ENCODE assay signal across 18 mouse cellular contexts in the genomic region with DNA sequence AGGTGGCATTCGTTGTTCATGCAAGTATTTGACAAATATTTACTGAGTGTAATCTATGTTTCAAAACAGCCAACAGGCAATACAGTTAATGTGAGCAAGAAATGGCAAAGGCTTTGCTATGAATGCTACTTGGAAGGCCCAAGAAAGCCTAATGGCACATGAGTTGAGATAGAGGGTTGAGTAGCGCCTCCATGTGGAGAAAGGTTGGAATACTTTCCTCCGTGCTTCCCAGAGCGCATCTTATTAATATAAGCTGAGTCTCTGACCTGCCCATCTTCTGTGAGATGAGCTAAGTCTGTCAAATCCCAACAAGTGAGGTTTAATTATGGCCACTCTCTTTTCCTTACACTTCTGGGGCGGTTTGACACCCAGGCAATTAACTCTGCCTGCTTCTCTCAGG.
A peak's percentile ranks its signal among the peaks of the same experiment; 100 is the strongest.
DNase-seq lines count a peak whose midpoint lies in the region; ATAC-seq and TF ChIP-seq lines count a peak whose summit lies in the region.
"Had no signal": no experiment of that assay in that cellular context is flagged by ENCODE, and none has a peak within 500 bp of the region (broad histone marks: within the 10 kb centered on the region; RNA-seq: fewer than 3 reads in every experiment).

No protein-coding gene starts in this region.

- no peak overlapping the region for H3K9ac ChIP-seq in hindbrain, embryonic 13.5 days
- H3K9ac ChIP-seq in midbrain, embryonic 16.5 days (ENCODE audit: low read depth, low read length), result no peak overlapping the region
- H3K9ac ChIP-seq in midbrain, embryonic 13.5 days (replicated peaks), result no peak overlapping the region
- no peak overlapping the region for H3K9ac ChIP-seq in stomach, postnatal 0 days (ENCODE audit: low read length)
- H3K9ac ChIP-seq: limb, embryonic 12.5 days; liver, embryonic 13.5 days; neural tube, embryonic 13.5 days had no signal

- TF ChIP-seq EP300 in stomach, postnatal 0 days (optimal IDR thresholded peaks at IDR 0.05), result no peak

- 0 out of 2 replicates have a peak, but pooled peaks have one; percentile 47 for ATAC-seq in hindbrain, embryonic 13.5 days (ENCODE audit: low FRiP score)
- 0 out of 2 replicates have a peak, but pooled peaks have one; percentile 11 for ATAC-seq in midbrain, embryonic 16.5 days
- ATAC-seq in midbrain, embryonic 13.5 days, result no peak
- no peak for ATAC-seq in stomach, postnatal 0 days (ENCODE audit: low FRiP score, low TSS enrichment)
- ATAC-seq: activated CD4-positive, CD25-positive, alpha-beta regulatory T cell, adult 4 months had no signal

- 76% methylated on average over 5 of the region's 5 CpGs for WGBS in hindbrain, embryonic 13.5 days
- 70% methylated on average over 5 of the region's 5 CpGs for WGBS in hindbrain, embryonic 10.5 days
- 71% methylated on average over 5 of the region's 5 CpGs for WGBS in midbrain, embryonic 16.5 days
- 68% methylated on average over 5 of the region's 5 CpGs for WGBS in midbrain, embryonic 13.5 days
- 55% methylated on average over 5 of the region's 5 CpGs for WGBS in stomach, postnatal 0 days

- H3K9me3 ChIP-seq in hindbrain, embryonic 13.5 days, result no peaks in the 10 kb centered on the region
- H3K9me3 ChIP-seq in hindbrain, embryonic 10.5 days, result no peaks in the 10 kb centered on the region
- H3K9me3 ChIP-seq in midbrain, embryonic 16.5 days (replicated peaks; ENCODE audit: control insufficient read depth, low read length, poor library complexity, severe bottlenecking), result no peaks in the 10 kb centered on the region
- no peaks in the 10 kb centered on the region for H3K9me3 ChIP-seq in midbrain, embryonic 13.5 days
- no peaks in the 10 kb centered on the region for H3K9me3 ChIP-seq in stomach, postnatal 0 days (ENCODE audit: control insufficient read depth, low read length)
- H3K9me3 ChIP-seq: limb, embryonic 12.5 days; liver, embryonic 13.5 days; neural tube, embryonic 13.5 days had no signal

- no peaks in the 10 kb centered on the region for H3K36me3 ChIP-seq in hindbrain, embryonic 13.5 days
- no peaks in the 10 kb centered on the region for H3K36me3 ChIP-seq in hindbrain, embryonic 10.5 days
- H3K36me3 ChIP-seq in midbrain, embryonic 16.5 days (ENCODE audit: control insufficient read depth, insufficient read depth, low read length), result no peaks in the 10 kb centered on the region
- no peaks in the 10 kb centered on the region for H3K36me3 ChIP-seq in midbrain, embryonic 13.5 days
- H3K36me3 ChIP-seq in stomach, postnatal 0 days (ENCODE audit: control insufficient read depth, insufficient read depth, low read length), result no peaks in the 10 kb centered on the region
- H3K36me3 ChIP-seq: limb, embryonic 12.5 days; liver, embryonic 13.5 days; neural tube, embryonic 13.5 days had no signal

- peaks cover 30% of the 10 kb centered on the region for H3K4me1 ChIP-seq in hindbrain, embryonic 13.5 days (replicated peaks)
- peaks cover 5% of the 10 kb centered on the region; the same call in 1 of the 2 replicates for H3K4me1 ChIP-seq in hindbrain, embryonic 10.5 days (replicated peaks)
- peaks cover 21% of the 10 kb centered on the region for H3K4me1 ChIP-seq in midbrain, embryonic 16.5 days (ENCODE audit: control insufficient read depth, insufficient read depth, low read length)
- peaks cover 18% of the 10 kb centered on the region for H3K4me1 ChIP-seq in midbrain, embryonic 13.5 days (replicated peaks)
- H3K4me1 ChIP-seq in stomach, postnatal 0 days (replicated peaks; ENCODE audit: control insufficient read depth, insufficient read depth), result no peaks in the 10 kb centered on the region
- H3K4me1 ChIP-seq: liver, embryonic 13.5 days; megakaryocyte, embryonic 14.5 days had no signal

- no peak overlapping the region for H3K4me2 ChIP-seq in hindbrain, embryonic 13.5 days
- H3K4me2 ChIP-seq in midbrain, embryonic 16.5 days (ENCODE audit: low read length), result no peak overlapping the region
- H3K4me2 ChIP-seq in midbrain, embryonic 13.5 days (replicated peaks), result no peak overlapping the region
- no peak overlapping the region for H3K4me2 ChIP-seq in stomach, postnatal 0 days (replicated peaks; ENCODE audit: low read depth)
- H3K4me2 ChIP-seq: heart, embryonic 11.5 days; limb, embryonic 12.5 days; liver, embryonic 13.5 days; neural tube, embryonic 13.5 days had no signal

- peak; percentile 42 for TF ChIP-seq CTCF in stomach, postnatal 0 days (IDR thresholded peaks at IDR 0.05; ENCODE audit: low read depth)

- peak; percentile 15 for DNase-seq in adrenal gland, postnatal 10 days
- DNase-seq in adrenal gland, postnatal 36 days, result no peak
- no peak for DNase-seq in hindbrain, embryonic 10.5 days (ENCODE audit: low spot score)
- no peak for DNase-seq in stomach, postnatal 0 days (ENCODE audit: low spot score)
- no peak for DNase-seq in heart, adult 18-20 months
- DNase-seq: cerebellum, adult 11-12 months; cerebellum, postnatal 25 days; gastrocnemius, postnatal 25 days; liver, embryonic 13.5 days; thymus, postnatal 4 days had no signal

- H3K27me3 ChIP-seq in hindbrain, embryonic 13.5 days, result no peaks in the 10 kb centered on the region
- H3K27me3 ChIP-seq in hindbrain, embryonic 10.5 days (ENCODE audit: insufficient read depth, poor library complexity, severe bottlenecking), result no peaks in the 10 kb centered on the region
- no peaks in the 10 kb centered on the region for H3K27me3 ChIP-seq in midbrain, embryonic 16.5 days (ENCODE audit: control insufficient read depth, insufficient read depth, low read depth, low read length)
- H3K27me3 ChIP-seq in midbrain, embryonic 13.5 days, result no peaks in the 10 kb centered on the region
- H3K27me3 ChIP-seq in stomach, postnatal 0 days (ENCODE audit: control insufficient read depth, insufficient read depth, low read length), result no peaks in the 10 kb centered on the region
- H3K27me3 ChIP-seq: limb, embryonic 12.5 days; liver, embryonic 13.5 days; megakaryocyte, embryonic 14.5 days; neural tube, embryonic 13.5 days had no signal

- no peak overlapping the region for H3K27ac ChIP-seq in hindbrain, embryonic 13.5 days
- H3K27ac ChIP-seq in hindbrain, embryonic 10.5 days, result no peak overlapping the region
- H3K27ac ChIP-seq in midbrain, embryonic 16.5 days (ENCODE audit: low read length), result no peak overlapping the region
- H3K27ac ChIP-seq in midbrain, embryonic 13.5 days, result no peak overlapping the region
- H3K27ac ChIP-seq in stomach, postnatal 0 days (replicated peaks), result no peak overlapping the region
- H3K27ac ChIP-seq: limb, embryonic 12.5 days; liver, embryonic 13.5 days; neural tube, embryonic 13.5 days had no signal

- H3K4me3 ChIP-seq in hindbrain, embryonic 13.5 days, result no peak overlapping the region
- no peak overlapping the region for H3K4me3 ChIP-seq in hindbrain, embryonic 10.5 days
- no peak overlapping the region for H3K4me3 ChIP-seq in midbrain, embryonic 16.5 days (ENCODE audit: low read depth, low read length)
- no peak overlapping the region for H3K4me3 ChIP-seq in midbrain, embryonic 13.5 days (replicated peaks)
- H3K4me3 ChIP-seq in stomach, postnatal 0 days (ENCODE audit: low read depth, low read length), result no peak overlapping the region
- H3K4me3 ChIP-seq: limb, embryonic 12.5 days; liver, embryonic 13.5 days; megakaryocyte, embryonic 14.5 days; neural tube, embryonic 13.5 days had no signal

Comparison
In these comparisons a context has a peak if more than half of its experiments do, and no peak if none do; other contexts are left out.
1. ATAC-seq: peak in hindbrain, embryonic 13.5 days (single experiment) and midbrain, embryonic 16.5 days (single experiment); none in midbrain, embryonic 13.5 days (single experiment) and stomach, postnatal 0 days (single experiment).